Comparison of ENCODE assay signal across 8 mouse cellular contexts in genomic region chr13:97137466-97138400, GRCm38 (mm10). TPM values are rescaled to one million over a fixed set of nuclear protein-coding genes. Genes with fewer than 3 reads are reported as not detected.
DNase-seq lines count a peak whose midpoint lies in the region; ATAC-seq lines count a peak whose summit lies in the region.

TSS of gene Gfm2 (plus strand) at chr13:97137937.
TSS of gene Nsa2 (minus strand) at chr13:97137937.

- H3K4me3 ChIP-seq in heart, embryonic 14.5 days (ENCODE audit: control insufficient read depth in 1 of 2, insufficient read depth in 1 of 2, low read depth in 1 of 2, low read length in 2 of 2): peak within 1 kb of the TSS; percentile 92 to 94
- peak within 1 kb of the TSS; percentile 76 for H3K4me3 ChIP-seq in liver, embryonic 13.5 days (replicated peaks)
- peak within 1 kb of the TSS; percentile 94 for H3K4me3 ChIP-seq in stomach, embryonic 16.5 days (replicated peaks; ENCODE audit: low read length)

- ATAC-seq in CD4-positive, CD25-positive, alpha-beta regulatory T cell, adult 4 months: peak; percentile 99
- ATAC-seq in heart, embryonic 14.5 days (ENCODE audit: insufficient number of reproducible peaks, insufficient read depth, low FRiP score, low read depth): peak; percentile 91
- peak; percentile 99 for ATAC-seq in liver, embryonic 13.5 days (ENCODE audit: low read depth)
- ATAC-seq in stomach, embryonic 16.5 days (ENCODE audit: insufficient read depth, low FRiP score): peak; percentile 96

- H3K9me3 ChIP-seq in heart, embryonic 14.5 days (ENCODE audit: control insufficient read depth, low read length): no peaks in the 10 kb centered on the region
- no peaks in the 10 kb centered on the region for H3K9me3 ChIP-seq in liver, embryonic 13.5 days (replicated peaks)
- no peaks in the 10 kb centered on the region for H3K9me3 ChIP-seq in stomach, embryonic 16.5 days (replicated peaks; ENCODE audit: control insufficient read depth, low read length)

- no peaks in the 10 kb centered on the region for H3K27me3 ChIP-seq in heart, embryonic 14.5 days (ENCODE audit: control insufficient read depth, insufficient read depth, low read length)
- H3K27me3 ChIP-seq in liver, embryonic 13.5 days: no peaks in the 10 kb centered on the region
- no peaks in the 10 kb centered on the region for H3K27me3 ChIP-seq in stomach, embryonic 16.5 days (ENCODE audit: control insufficient read depth, insufficient read depth, low read length)

- H3K9ac ChIP-seq in heart, embryonic 14.5 days (ENCODE audit: low read length): peak within 1 kb of the TSS; percentile 94
- H3K9ac ChIP-seq in liver, embryonic 13.5 days: peak within 1 kb of the TSS; percentile 85
- H3K9ac ChIP-seq in stomach, embryonic 16.5 days (ENCODE audit: low read length): peak within 1 kb of the TSS; percentile 95

- peak within 1 kb of the TSS; percentile 86 for H3K4me2 ChIP-seq in heart, embryonic 14.5 days (ENCODE audit: low read length)
- peak within 1 kb of the TSS; percentile 68 for H3K4me2 ChIP-seq in liver, embryonic 13.5 days
- H3K4me2 ChIP-seq in stomach, embryonic 16.5 days (ENCODE audit: low read depth, low read length): peak within 1 kb of the TSS; percentile 62

- under 1% methylated on average over 57 of the region's 57 CpGs for WGBS in heart, embryonic 14.5 days
- WGBS in liver, embryonic 13.5 days (ENCODE audit: insufficient replicate concordance): under 1% methylated on average over 57 of the region's 57 CpGs
- WGBS in stomach, embryonic 16.5 days: under 1% methylated on average over 57 of the region's 57 CpGs

- H3K4me1 ChIP-seq in heart, embryonic 14.5 days (ENCODE audit: control insufficient read depth in 2 of 2, insufficient read depth in 2 of 2, low read length in 2 of 2): peaks cover 3 to 10% of the 10 kb centered on the region in 2 experiments; a peak in 2 of 4 replicates
- peaks cover 16% of the 10 kb centered on the region for H3K4me1 ChIP-seq in liver, embryonic 13.5 days (replicated peaks)
- peaks cover 6% of the 10 kb centered on the region for H3K4me1 ChIP-seq in stomach, embryonic 16.5 days (ENCODE audit: control insufficient read depth, insufficient read depth, low read length)

- DNase-seq in c-Kit-negative CD71-positive TER-119-positive erythroid progenitor cells, embryonic 14.5 days (ENCODE audit: low read depth, low spot score): peak; percentile 88
- peak; percentile 89 for DNase-seq in fibroblast of lung, adult 2 months (ENCODE audit: low read depth)
- DNase-seq in kidney, postnatal 14 days: peak; percentile 92
- DNase-seq in liver, embryonic 13.5 days: peak; percentile 88
- peak; percentile 89 for DNase-seq in neural tube, embryonic 10.5 days (ENCODE audit: extremely low spot score, low spot score)

- H3K27ac ChIP-seq in heart, embryonic 14.5 days (replicated peaks in 1 of 2; ENCODE audit: control insufficient read depth in 1 of 2, insufficient read depth in 1 of 2, low read depth in 2 of 2, low read length in 2 of 2): peak within 1 kb of the TSS; percentile 91 to 93
- H3K27ac ChIP-seq in liver, embryonic 13.5 days: peak within 1 kb of the TSS; percentile 83
- H3K27ac ChIP-seq in stomach, embryonic 16.5 days (ENCODE audit: low read length): peak within 1 kb of the TSS; percentile 86

- peaks cover 41% of the 10 kb centered on the region for H3K36me3 ChIP-seq in heart, embryonic 14.5 days (ENCODE audit: control insufficient read depth, insufficient read depth, low read length)
- peaks cover 33% of the 10 kb centered on the region for H3K36me3 ChIP-seq in liver, embryonic 13.5 days
- H3K36me3 ChIP-seq in stomach, embryonic 16.5 days (ENCODE audit: control insufficient read depth, insufficient read depth, low read length): 0 out of 2 replicates have a peak, but pooled peaks cover 2% of the 10 kb centered on the region

RNA-seq across cellular contexts. Expression of gene Gfm2, which starts in this region (rescaled TPM):
- 10 to 100 TPM; 42.8 to 62.9 TPM for polyA plus RNA-seq in CD4-positive, CD25-positive, alpha-beta regulatory T cell, adult 4 months (2017; shearing (Covaris generic))
- polyA plus RNA-seq in heart, embryonic 14.5 days (2014; fragmentation: Nextera tagmentation; extraction: Ambion mirVana): 27.9 and 29.5 TPM in 2 replicates
- polyA plus RNA-seq in liver, embryonic 13.5 days (2015; fragmentation: Nextera tagmentation; extraction: Ambion mirVana): 21.4 and 24.6 TPM in 2 replicates
- polyA plus RNA-seq in stomach, embryonic 16.5 days (2015; fragmentation: Nextera tagmentation; extraction: Ambion mirVana): 32.7 and 34.9 TPM in 2 replicates

RNA-seq across cellular contexts. Expression of gene Nsa2, which starts in this region (rescaled TPM):
- polyA plus RNA-seq in CD4-positive, CD25-positive, alpha-beta regulatory T cell, adult 4 months (2017; shearing (Covaris generic)): 100 to 1,000 TPM; 122 to 154 TPM
- polyA plus RNA-seq in heart, embryonic 14.5 days (2014; fragmentation: Nextera tagmentation; extraction: Ambion mirVana): 58.3 and 62.3 TPM in 2 replicates
- polyA plus RNA-seq in liver, embryonic 13.5 days (2015; fragmentation: Nextera tagmentation; extraction: Ambion mirVana): 38.2 and 43.6 TPM in 2 replicates
- 51.4 and 53.2 TPM in 2 replicates for polyA plus RNA-seq in stomach, embryonic 16.5 days (2015; fragmentation: Nextera tagmentation; extraction: Ambion mirVana)

Comparison
In these comparisons a context has a peak if more than half of its experiments do, and no peak if none do; other contexts are left out.
1. Peak in every context shown above with its lines: DNase-seq, ATAC-seq, H3K4me3 ChIP-seq and H3K27ac ChIP-seq.